Mouse (Mus musculus) kidney, adult 2 months (tissue): Measurements from ENCODE around the gene Olfr699.

Experiments
- CTCF ChIP-seq: fragments of 200-500 bp; conservative IDR thresholded peaks from 2 replicates; pipeline ENCODE4 v1.5.1; 2011; ENCODE audit warnings: low read depth, mild to moderate bottlenecking, control low read depth, low read length, moderate library complexity, mixed read lengths; ENCODE audit not compliant: insufficient read depth, insufficient read length
- POLR2A ChIP-seq: fragments of 200-500 bp; IDR thresholded peaks from one replicate; pipeline ENCODE4 v1.6.1; 2011; ENCODE audit warnings: low read depth, low read length, control low read depth

DNA sequence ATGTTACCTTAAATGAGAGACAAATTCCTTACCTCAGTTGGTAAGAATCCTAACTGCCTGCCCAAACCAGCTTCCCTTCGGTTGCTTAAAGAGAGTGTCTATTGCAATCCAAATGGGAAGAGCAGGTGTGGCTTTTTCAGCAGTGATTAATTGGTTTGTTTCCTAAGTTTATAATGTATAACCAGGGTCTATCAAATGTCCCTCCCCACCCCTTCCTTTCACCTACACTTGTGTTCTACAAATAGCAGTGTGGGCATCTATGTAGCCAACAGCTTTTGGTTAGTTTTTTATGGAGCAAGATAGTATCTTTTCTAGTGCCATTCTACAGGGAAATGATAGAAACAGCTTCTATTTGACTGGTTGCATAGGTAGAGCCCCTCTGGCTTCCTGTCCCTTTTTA, 50.7 kb downstream of the Olfr699 start, which contains the start of gene Olfr697:
- TF ChIP-seq POLR2A (no peak), CTCF (no peak)
